Mouse (Mus musculus) embryonic facial prominence, embryonic 11.5 days (tissue): ENCODE measurements around the gene Cand2. TPM values are rescaled to one million over a fixed set of nuclear protein-coding genes. Genes with fewer than 3 reads are reported as not detected.
A peak's percentile ranks its signal among the peaks of the same experiment; 100 is the strongest.
"Not testable (repeated sequence)": the region's sequence is repeated elsewhere in the genome, so short reads cannot be mapped to it uniquely, and the experiment has no call there.

Source experiments
- ATAC-seq: fragments of 200-750 bp; cut with Nextera tagmentation; replicated peaks from 2 replicates; pipeline ENCODE4 v1.8.0; 2017; ENCODE audit warnings: low read depth; ENCODE audit not compliant: insufficient number of reproducible peaks, low FRiP score, low TSS enrichment
- DNase-seq: peaks from one replicate; pipeline ENCODE4 v3.0.0-alpha.2; 2015; ENCODE audit warnings: low spot score
- H3K27ac ChIP-seq: fragments of 300-500 bp; sonication (generic); replicated peaks from 2 replicates; pipeline ENCODE4 v1.5.1; 2014; ENCODE audit warnings: mild to moderate bottlenecking, low read depth, low read length, control low read depth
- H3K27me3 ChIP-seq: fragments of 300-500 bp; sonication (generic); 2 replicates; pipeline ENCODE4 v1.6.1; 2014; ENCODE audit warnings: mild to moderate bottlenecking, low read length, moderate library complexity, mixed read lengths; ENCODE audit not compliant: control insufficient read depth, insufficient read depth
- H3K36me3 ChIP-seq: fragments of 300-500 bp; sonication (generic); replicated peaks from 2 replicates; pipeline ENCODE4 v1.6.1; 2014; ENCODE audit warnings: low read depth, mild to moderate bottlenecking, low read length, moderate library complexity, mixed read lengths; ENCODE audit not compliant: control insufficient read depth, insufficient read depth
- H3K4me1 ChIP-seq: fragments of 300-500 bp; sonication (generic); 2 replicates; pipeline ENCODE4 v1.6.1; 2014; ENCODE audit warnings: low read length, mixed read lengths; ENCODE audit not compliant: control insufficient read depth, insufficient read depth
- H3K4me2 ChIP-seq: fragments of 300-500 bp; sonication (generic); 2 replicates; pipeline ENCODE4 v1.6.1; 2014; ENCODE audit warnings: low read depth, mild to moderate bottlenecking, control low read depth, low read length, moderate library complexity
- H3K4me3 ChIP-seq: fragments of 300-500 bp; sonication (generic); 2 replicates; pipeline ENCODE4 v1.5.1; 2014; ENCODE audit warnings: low read depth, low read length, control low read depth
- H3K9ac ChIP-seq: fragments of 300-500 bp; sonication (generic); replicated peaks from 2 replicates; pipeline ENCODE4 v1.6.1; 2014; ENCODE audit warnings: mild to moderate bottlenecking, control low read depth, low read length
- H3K9me3 ChIP-seq: fragments of 300-500 bp; sonication (generic); replicated peaks from 2 replicates; pipeline ENCODE4 v1.6.1; 2016; ENCODE audit warnings: mild to moderate bottlenecking, low read length, inconsistent platforms, mixed read lengths; ENCODE audit not compliant: control insufficient read depth
- WGBS: fragments of 180-500 bp; shearing (Covaris S2); extraction: QIAGEN DNeasy Blood & Tissue Kit; methylation state at CpG from one replicate; pipeline ENCODE4 v1.1.7; 2014; 5-methylcytosine and 5-hydroxymethylcytosine counted together
- polyA plus RNA-seq: library from polyadenylated mRNA; unstranded; fragments of >200 nt; fragmentation: Nextera tagmentation; extraction: Ambion mirVana; gene quantifications from 2 replicates; pipeline ENCODE4 v1.2.1, GENCODE M21; 2014

Cand2 gene
- polyA plus RNA-seq, 1 experiment from 2014 or later: 36.2 TPM

DNA sequence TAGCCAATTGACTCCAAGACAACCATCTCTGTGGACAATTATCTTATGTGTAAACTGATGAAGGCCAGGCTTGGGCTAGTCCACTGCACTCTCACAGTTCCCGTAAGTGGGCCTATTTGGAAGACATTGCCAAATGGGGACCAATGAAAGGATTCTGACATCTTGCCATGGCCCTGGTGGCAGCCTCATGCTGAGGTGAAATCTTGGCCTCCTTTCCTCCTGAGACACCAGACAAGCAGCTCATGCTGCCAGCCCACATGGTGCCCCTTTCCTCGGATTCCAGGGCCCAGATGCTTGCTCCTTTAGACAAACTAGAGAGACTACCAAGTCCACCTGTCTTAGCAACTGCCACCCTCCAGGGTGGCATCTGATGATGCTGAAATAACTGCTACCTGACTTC is 43.8 kb downstream of the Cand2 start:
- no peak overlapping the region for H3K4me3 ChIP-seq
- no peak for DNase-seq
- no peak overlapping the region for H3K4me2 ChIP-seq
- H3K36me3 ChIP-seq: no peaks in the 10 kb centered on the region
- 81% methylated on average over 2 of the region's 2 CpGs for WGBS
- no peak overlapping the region for H3K27ac ChIP-seq
- no peaks in the 10 kb centered on the region for H3K27me3 ChIP-seq
- no peak overlapping the region for H3K9ac ChIP-seq
- ATAC-seq: no peak
- no peaks in the 10 kb centered on the region for H3K4me1 ChIP-seq
- H3K9me3 ChIP-seq: no peaks in the 10 kb centered on the region

DNA sequence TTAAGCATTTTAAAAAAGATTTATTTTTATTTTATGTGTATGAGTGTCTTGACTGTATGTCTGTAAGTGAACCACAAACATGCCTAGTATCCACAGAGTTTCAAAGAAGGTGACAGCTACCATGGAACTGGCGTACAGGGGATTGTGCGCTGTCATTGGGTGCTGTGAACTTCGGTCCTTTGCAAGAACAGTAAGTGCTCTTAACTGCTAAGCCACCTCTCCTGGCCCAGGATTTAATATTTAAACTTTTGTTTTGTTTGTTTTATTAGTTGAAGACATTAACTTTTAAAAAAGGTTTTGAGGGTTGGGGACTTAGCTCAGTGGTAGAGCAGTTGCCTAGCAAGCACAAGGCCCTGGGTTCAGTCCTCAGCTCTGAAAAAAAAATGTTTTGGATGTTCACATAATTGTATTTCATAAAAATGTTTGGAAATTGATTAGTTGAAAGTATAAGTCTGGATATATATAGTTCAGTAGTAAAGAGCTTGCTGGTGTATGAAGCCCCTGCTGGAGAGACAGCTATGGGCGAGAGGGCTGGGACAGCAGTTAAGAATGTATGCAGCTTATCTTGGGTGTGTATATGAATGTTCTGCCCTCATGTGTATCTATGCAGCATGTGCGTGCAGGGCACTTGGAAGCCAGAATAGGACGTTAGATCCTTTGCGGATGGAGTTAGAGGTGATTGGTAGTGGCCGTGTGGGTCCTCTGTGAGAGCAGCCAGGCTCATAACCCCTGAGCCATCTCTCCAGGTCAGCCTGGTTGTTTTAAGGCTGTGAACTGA is 47.1 kb downstream of the Cand2 start:
- Histone ChIP-seq H3K4me3 (no peak overlapping the region), H3K9ac (no peak overlapping the region), H3K4me1 (no peaks in the 10 kb centered on the region), H3K36me3 (no peaks in the 10 kb centered on the region), H3K4me2 (no peak overlapping the region), H3K27ac (no peak overlapping the region), H3K27me3 (no peaks in the 10 kb centered on the region), H3K9me3 (no peaks in the 10 kb centered on the region)
- ATAC-seq (no peak), DNase-seq (no peak)
- WGBS: 84% methylated on average over 8 of the region's 8 CpGs

DNA sequence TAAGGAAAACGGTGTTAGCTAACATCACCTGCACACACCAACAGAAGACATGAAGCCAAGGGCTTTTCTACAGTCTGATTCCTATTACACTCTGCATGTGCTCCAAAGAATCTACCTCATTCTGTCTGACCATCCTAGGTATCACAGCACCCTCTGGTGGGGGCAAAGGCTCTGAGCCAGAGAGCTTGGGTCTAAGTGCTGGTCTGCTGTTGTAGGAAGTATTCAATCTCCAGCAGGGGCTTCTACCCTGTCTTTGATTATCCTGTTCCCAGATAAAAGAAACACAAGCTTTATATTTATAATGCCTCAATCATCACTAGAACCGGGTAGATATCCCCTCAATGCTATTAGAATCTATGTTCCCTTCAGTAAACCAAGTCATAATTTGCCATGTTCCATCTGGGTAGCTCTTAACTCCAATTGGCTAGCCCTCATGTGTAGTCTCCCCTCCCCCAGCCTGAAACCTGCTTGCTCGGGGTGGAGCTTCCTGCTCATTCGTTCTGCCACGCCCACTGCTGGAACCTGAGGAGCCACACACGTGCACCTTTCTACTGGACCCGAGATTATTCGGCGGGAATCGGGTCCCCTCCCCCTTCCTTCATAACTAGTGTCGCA is 49.6 kb downstream of the Cand2 start:
- ATAC-seq (peak; percentile 94), DNase-seq (peak; percentile 91)
- H3K4me3 ChIP-seq: 0 out of 2 replicates have a peak overlapping the region, but pooled peaks have one; percentile 1
- not testable (repeated sequence) for H3K4me2 ChIP-seq, H3K27ac ChIP-seq, H3K4me1 ChIP-seq, H3K27me3 ChIP-seq, H3K9me3 ChIP-seq, H3K36me3 ChIP-seq, H3K9ac ChIP-seq
- 2% methylated on average over 4 of the region's 11 CpGs for WGBS

DNA sequence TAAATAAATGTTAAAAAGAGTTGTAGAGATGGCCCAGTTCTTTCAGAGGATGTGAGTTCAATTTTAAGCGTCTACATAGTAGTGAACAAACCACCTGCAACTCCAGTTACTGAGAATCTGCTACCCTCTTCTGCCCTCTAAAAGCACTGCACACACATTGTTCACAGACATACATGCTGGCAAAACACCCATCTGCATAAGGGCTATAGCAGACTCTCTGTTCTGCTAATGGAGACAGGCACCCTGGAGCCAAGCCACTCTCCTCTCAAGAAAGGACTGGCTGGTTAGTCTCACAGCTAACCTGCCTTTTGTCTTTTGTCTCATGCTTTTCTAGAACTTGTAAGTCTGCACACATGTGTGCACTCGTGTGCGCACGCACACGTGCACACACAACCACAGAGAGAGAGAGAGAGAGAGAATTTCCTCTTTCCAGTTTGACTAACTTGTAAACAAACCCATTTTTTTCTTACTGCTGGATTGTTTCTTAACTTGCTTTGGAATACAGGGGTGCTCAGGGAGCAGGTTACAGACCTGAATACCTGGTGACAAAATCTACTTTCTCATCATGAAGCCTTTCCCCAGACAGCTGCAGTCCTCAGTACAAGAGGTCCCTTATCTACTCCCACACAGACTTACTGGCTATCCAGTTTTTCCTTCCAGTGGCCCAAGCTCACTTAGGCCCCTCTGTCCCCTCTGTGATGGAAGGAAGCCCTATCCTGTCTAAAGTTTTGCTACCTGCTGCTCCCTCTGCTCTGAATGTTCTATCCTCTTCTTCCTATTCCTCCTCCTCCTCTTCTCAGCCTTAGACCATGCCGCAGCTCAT is 56.7 kb downstream of the Cand2 start:
- DNase-seq (no peak), ATAC-seq (no peak)
- WGBS: 91% methylated on average over 6 of the region's 6 CpGs
- Histone ChIP-seq H3K4me3 (no peak overlapping the region), H3K9me3 (no peaks in the 10 kb centered on the region), H3K27me3 (no peaks in the 10 kb centered on the region), H3K9ac (no peak overlapping the region), H3K27ac (no peak overlapping the region), H3K36me3 (no peaks in the 10 kb centered on the region), H3K4me2 (no peak overlapping the region), H3K4me1 (no peaks in the 10 kb centered on the region)

DNA sequence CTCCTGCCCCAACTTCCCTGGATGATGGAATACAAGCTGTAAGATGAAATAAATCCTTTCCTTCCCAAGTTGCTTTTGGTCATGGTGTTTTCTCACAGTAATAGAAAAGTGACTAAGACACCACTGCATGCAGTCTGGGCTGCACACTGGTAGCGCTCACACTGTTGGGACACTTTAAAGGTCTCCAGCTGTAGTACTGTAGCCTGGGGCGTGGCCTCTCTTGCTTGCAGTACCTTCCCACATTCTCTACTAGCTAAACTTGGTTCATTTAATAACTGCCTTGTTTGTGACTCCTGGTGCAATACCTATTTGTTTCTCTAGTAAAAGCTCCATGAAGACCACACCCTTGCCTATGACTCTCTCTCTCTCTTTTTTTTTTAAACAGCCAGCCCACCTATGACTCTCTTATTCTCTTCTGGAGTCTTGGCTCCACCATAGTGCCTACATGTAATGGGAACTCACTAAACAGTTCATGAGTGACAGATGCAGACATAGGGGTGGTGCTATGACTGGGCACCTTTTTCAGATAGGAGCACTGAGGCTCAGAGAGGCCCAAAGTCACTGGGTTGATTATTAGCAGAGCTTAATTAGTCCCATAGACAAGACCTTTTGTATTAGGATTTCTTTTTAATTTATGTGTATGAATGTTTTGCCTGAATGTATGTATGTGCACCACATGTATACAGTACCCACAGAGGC is 58.0 kb downstream of the Cand2 start:
- WGBS: 88% methylated on average over 2 of the region's 2 CpGs
- no peaks in the 10 kb centered on the region for H3K4me1 ChIP-seq

DNA sequence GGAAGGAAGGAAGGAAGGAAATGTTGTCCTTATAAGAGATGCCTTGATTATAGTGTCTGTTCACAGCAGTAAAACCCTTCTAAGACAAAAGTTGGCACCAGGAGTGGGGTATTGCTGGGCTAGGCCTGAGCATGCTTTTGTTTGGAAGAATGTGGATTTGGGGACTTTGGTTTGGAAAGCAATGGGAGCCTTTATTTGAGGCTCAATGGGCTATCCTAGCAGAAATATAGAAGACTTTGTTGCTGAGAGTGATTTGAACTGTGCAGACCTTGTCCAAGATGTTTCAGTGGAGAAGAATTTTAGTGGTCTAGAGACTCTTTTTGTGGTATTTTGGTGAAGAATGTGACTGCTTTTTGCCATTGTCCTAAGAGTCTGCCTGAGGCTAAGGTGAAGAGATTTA is 59.5 kb downstream of the Cand2 start:
- Histone ChIP-seq H3K4me3 (no peak overlapping the region), H3K4me2 (no peak overlapping the region), H3K4me1 (no peaks in the 10 kb centered on the region), H3K9me3 (no peaks in the 10 kb centered on the region), H3K9ac (no peak overlapping the region), H3K36me3 (no peaks in the 10 kb centered on the region), H3K27ac (no peak overlapping the region), H3K27me3 (no peaks in the 10 kb centered on the region)
- no peak for ATAC-seq
- DNase-seq: no peak

More for the DNA sequence above, 58.0 kb downstream of the Cand2 start:
- Histone ChIP-seq H3K4me3 (no peak overlapping the region), H3K9ac (no peak overlapping the region), H3K27me3 (no peaks in the 10 kb centered on the region), H3K4me2 (no peak overlapping the region), H3K9me3 (no peaks in the 10 kb centered on the region), H3K27ac (no peak overlapping the region), H3K36me3 (no peaks in the 10 kb centered on the region)
- DNase-seq (no peak), ATAC-seq (no peak)

DNA sequence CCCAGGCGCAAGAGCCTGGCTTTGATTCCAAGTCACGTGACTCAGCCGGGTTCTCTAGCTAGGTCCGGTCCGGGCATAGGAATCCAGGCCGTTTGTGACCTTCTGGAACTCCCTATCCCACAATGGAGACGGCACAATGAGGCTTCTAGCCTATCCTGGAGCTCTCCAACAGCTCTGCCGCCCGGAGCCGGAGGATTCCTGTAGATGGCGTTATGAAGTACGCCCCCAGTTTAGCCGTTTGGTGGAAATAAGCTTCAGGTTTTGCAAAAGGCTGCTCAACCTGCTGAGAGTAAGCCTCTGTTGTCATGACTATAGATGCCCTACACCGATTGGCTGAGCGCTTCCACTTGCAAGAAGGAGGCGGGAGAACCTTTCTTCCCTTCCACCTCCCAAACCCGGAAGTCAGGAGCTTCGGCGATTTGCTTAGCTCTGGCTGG is 63.8 kb downstream of the Cand2 start, which contains the start of gene Efcab12:
Efcab12 (minus strand) TSS at position 252 of the 437 bp plus-strand sequence.
- no peaks in the 10 kb centered on the region for H3K27me3 ChIP-seq
- WGBS: under 1% methylated on average over 19 of the region's 19 CpGs
- H3K27ac ChIP-seq: no peak within 1 kb of the TSS
- peak; percentile 84 for DNase-seq
- no peaks in the 10 kb centered on the region for H3K36me3 ChIP-seq
- peak within 1 kb of the TSS; percentile 24 for H3K4me3 ChIP-seq
- H3K4me2 ChIP-seq: peak within 1 kb of the TSS; percentile 71
- H3K9ac ChIP-seq: peak within 1 kb of the TSS; percentile 19
- H3K9me3 ChIP-seq: no peaks in the 10 kb centered on the region
- no peaks in the 10 kb centered on the region for H3K4me1 ChIP-seq
- ATAC-seq: peak; percentile 80
